Comparison of ENCODE assay signal across 11 mouse cellular contexts in the genomic region with DNA sequence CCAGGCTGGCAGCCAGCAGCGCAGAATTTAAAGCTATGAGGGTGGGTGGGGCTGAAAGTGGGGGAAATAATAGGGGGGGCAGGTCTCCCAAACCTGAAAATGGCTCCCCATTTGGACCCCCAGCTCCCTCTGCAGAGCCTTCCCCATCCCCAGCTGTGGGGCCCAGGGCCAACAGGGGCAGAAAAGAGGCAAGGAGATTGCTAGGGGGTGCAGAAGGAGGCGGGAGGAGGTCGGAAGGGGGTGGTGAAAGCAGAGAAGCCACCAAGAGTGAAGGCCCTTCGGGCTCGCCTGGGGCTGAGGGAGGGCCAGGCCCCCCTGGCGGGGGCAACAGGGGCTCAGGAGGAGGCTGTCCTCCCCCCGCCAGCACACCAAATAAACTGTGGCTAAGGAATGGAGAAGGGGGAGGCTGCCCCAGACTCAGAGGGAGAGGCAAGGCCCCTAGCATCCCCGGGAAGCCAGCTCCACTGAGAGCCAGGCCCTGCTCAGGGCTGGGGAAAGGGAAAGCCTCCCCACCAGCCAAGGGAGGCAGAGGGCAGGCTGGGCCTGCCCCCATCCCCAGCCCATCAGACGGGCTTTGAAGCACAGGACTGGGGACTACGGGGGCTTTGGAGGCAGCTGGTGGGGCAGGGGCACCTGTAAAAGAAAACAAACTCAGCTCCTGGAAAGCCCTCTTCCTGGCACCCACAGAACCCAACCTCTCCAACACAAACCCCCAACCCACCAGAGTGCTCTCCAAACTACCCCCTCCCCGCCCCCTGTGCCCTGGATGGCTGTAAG. TPM values are rescaled to one million over a fixed set of nuclear protein-coding genes. Genes with fewer than 3 reads are reported as not detected.
A peak's percentile ranks its signal among the peaks of the same experiment; 100 is the strongest.
DNase-seq lines count a peak whose midpoint lies in the region; ATAC-seq and TF ChIP-seq lines count a peak whose summit lies in the region.
"Had no signal": no experiment of that assay in that cellular context is flagged by ENCODE, and none has a peak within 500 bp of the region (broad histone marks: within the 10 kb centered on the region; RNA-seq: fewer than 3 reads in every experiment).

No protein-coding gene starts in this region.

- no peaks in the 10 kb centered on the region for H3K9me3 ChIP-seq in forebrain, embryonic 10.5 days
- H3K9me3 ChIP-seq in forebrain, postnatal 0 days (ENCODE audit: low read length), result no peaks in the 10 kb centered on the region
- no peaks in the 10 kb centered on the region for H3K9me3 ChIP-seq in kidney, embryonic 15.5 days (replicated peaks)
- H3K9me3 ChIP-seq in E14TG2a.4 (ENCODE audit: low read length), result no peaks in the 10 kb centered on the region
- no peaks in the 10 kb centered on the region for H3K9me3 ChIP-seq in embryonic facial prominence, embryonic 15.5 days (replicated peaks)

- no peaks in the 10 kb centered on the region for H3K27me3 ChIP-seq in forebrain, embryonic 10.5 days (ENCODE audit: poor library complexity, severe bottlenecking)
- H3K27me3 ChIP-seq in forebrain, postnatal 0 days (ENCODE audit: insufficient read depth, low read length), result no peaks in the 10 kb centered on the region
- H3K27me3 ChIP-seq in kidney, embryonic 15.5 days, result no peaks in the 10 kb centered on the region
- H3K27me3 ChIP-seq in E14TG2a.4 (ENCODE audit: insufficient read depth, low read length), result no peaks in the 10 kb centered on the region
- no peaks in the 10 kb centered on the region for H3K27me3 ChIP-seq in embryonic facial prominence, embryonic 15.5 days

- peak overlapping the region; percentile 97 for H3K27ac ChIP-seq in forebrain, embryonic 10.5 days
- no peak overlapping the region for H3K27ac ChIP-seq in forebrain, postnatal 0 days (ENCODE audit: low read depth, low read length)
- no peak overlapping the region for H3K27ac ChIP-seq in kidney, embryonic 15.5 days
- H3K27ac ChIP-seq in embryonic facial prominence, embryonic 15.5 days (replicated peaks), result no peak overlapping the region

- 79% methylated on average over 11 of the region's 11 CpGs for WGBS in forebrain, embryonic 10.5 days
- WGBS in forebrain, postnatal 0 days, result 73% methylated on average over 11 of the region's 11 CpGs
- 75% methylated on average over 11 of the region's 11 CpGs for WGBS in kidney, embryonic 15.5 days
- WGBS in embryonic facial prominence, embryonic 15.5 days, result 72% methylated on average over 11 of the region's 11 CpGs

- H3K4me2 ChIP-seq in forebrain, postnatal 0 days (ENCODE audit: low read depth), result no peak overlapping the region
- no peak overlapping the region for H3K4me2 ChIP-seq in kidney, embryonic 15.5 days
- H3K4me2 ChIP-seq in embryonic facial prominence, embryonic 15.5 days (replicated peaks), result no peak overlapping the region

- no peak for TF ChIP-seq CTCF in forebrain, postnatal 0 days (IDR thresholded peaks at IDR 0.05; ENCODE audit: low read depth)
- TF ChIP-seq CTCF in E14TG2a.4 (conservative IDR thresholded peaks at IDR 0.05; ENCODE audit: low read length), result no peak

- H3K36me3 ChIP-seq in forebrain, embryonic 10.5 days (replicated peaks), result peaks cover 78% of the 10 kb centered on the region
- peaks cover 66% of the 10 kb centered on the region for H3K36me3 ChIP-seq in forebrain, postnatal 0 days (ENCODE audit: insufficient read depth)
- peaks cover 76% of the 10 kb centered on the region for H3K36me3 ChIP-seq in kidney, embryonic 15.5 days
- H3K36me3 ChIP-seq in E14TG2a.4 (ENCODE audit: insufficient read depth, low read length), result peaks cover 79% of the 10 kb centered on the region
- peaks cover 76% of the 10 kb centered on the region for H3K36me3 ChIP-seq in embryonic facial prominence, embryonic 15.5 days

- peak overlapping the region; percentile 79 for H3K4me3 ChIP-seq in forebrain, embryonic 10.5 days
- no peak overlapping the region for H3K4me3 ChIP-seq in forebrain, postnatal 0 days (ENCODE audit: low read depth, low read length)
- H3K4me3 ChIP-seq in kidney, embryonic 15.5 days (replicated peaks), result no peak overlapping the region
- peak overlapping the region; percentile 35 for H3K4me3 ChIP-seq in E14TG2a.4 (replicated peaks; ENCODE audit: low read length)
- no peak overlapping the region for H3K4me3 ChIP-seq in embryonic facial prominence, embryonic 15.5 days (replicated peaks)

- H3K9ac ChIP-seq in forebrain, postnatal 0 days, result no peak overlapping the region
- 0 out of 2 replicates have a peak overlapping the region, but pooled peaks have one; percentile 36 for H3K9ac ChIP-seq in kidney, embryonic 15.5 days
- H3K9ac ChIP-seq in embryonic facial prominence, embryonic 15.5 days, result peak overlapping the region; percentile 12; the same call in 1 of the 2 replicates

- ATAC-seq in forebrain, postnatal 0 days, result no peak
- ATAC-seq in kidney, embryonic 15.5 days (replicated peaks; ENCODE audit: low FRiP score), result no peak
- ATAC-seq in embryonic facial prominence, embryonic 15.5 days (ENCODE audit: insufficient number of reproducible peaks, low FRiP score, low TSS enrichment, low read depth), result no peak

- H3K4me1 ChIP-seq in forebrain, embryonic 10.5 days, result peaks cover 50% of the 10 kb centered on the region
- H3K4me1 ChIP-seq in forebrain, postnatal 0 days (ENCODE audit: insufficient read depth), result peaks cover 13% of the 10 kb centered on the region; the same call in 1 of the 2 replicates
- H3K4me1 ChIP-seq in kidney, embryonic 15.5 days, result peaks cover 45% of the 10 kb centered on the region
- peaks cover 90% of the 10 kb centered on the region for H3K4me1 ChIP-seq in E14TG2a.4 (replicated peaks; ENCODE audit: low read depth, low read length)
- peaks cover 46% of the 10 kb centered on the region for H3K4me1 ChIP-seq in embryonic facial prominence, embryonic 15.5 days

- no peak for DNase-seq in forebrain, embryonic 10.5 days (ENCODE audit: extremely low spot score, low spot score)
- DNase-seq in forebrain, postnatal 0 days, result no peak
- no peak for DNase-seq in kidney, postnatal 4 days
- DNase-seq in layer of hippocampus, postnatal 36 days, result no peak
- DNase-seq in thymus, postnatal 10 days (ENCODE audit: low spot score in 2 of 2), result no peak
- DNase-seq: embryo, embryonic 11 days; liver; thymus, postnatal 36 days had no signal

RNA-seq across cellular contexts. Expression of gene Mbd6, which starts 3.9 kb away (rescaled TPM):
- polyA plus RNA-seq in forebrain, embryonic 10.5 days (2016; fragmentation: Nextera tagmentation; extraction: Ambion mirVana), result 9.1 and 11.4 TPM in 2 replicates
- total RNA-seq in forebrain, postnatal 0 days (2014; rRNA removed), result 5.9 and 9.4 TPM in 2 replicates
- 4.1 and 4.8 TPM in 2 replicates for polyA plus RNA-seq in forebrain, postnatal 0 days (2015; fragmentation: Nextera tagmentation; extraction: Ambion mirVana)
- 15.9 and 16.1 TPM in 2 replicates for polyA plus RNA-seq in kidney, embryonic 15.5 days (2015; fragmentation: Nextera tagmentation; extraction: Ambion mirVana)
- 19.6 and 20.8 TPM in 2 replicates for polyA plus RNA-seq in embryonic facial prominence, embryonic 15.5 days (2015; fragmentation: Nextera tagmentation; extraction: Ambion mirVana)
- 10 to 100 TPM; 36.5 to 52.5 TPM for total RNA-seq in layer of hippocampus, postnatal 36 days (2021)

RNA-seq across cellular contexts. Expression of gene Dctn2, which starts 18.7 kb away (rescaled TPM):
- 192 and 206 TPM in 2 replicates for polyA plus RNA-seq in forebrain, embryonic 10.5 days (2016; fragmentation: Nextera tagmentation; extraction: Ambion mirVana)
- 272 and 300 TPM in 2 replicates for total RNA-seq in forebrain, postnatal 0 days (2014; rRNA removed)
- 332 and 343 TPM in 2 replicates for polyA plus RNA-seq in forebrain, postnatal 0 days (2015; fragmentation: Nextera tagmentation; extraction: Ambion mirVana)
- polyA plus RNA-seq in kidney, embryonic 15.5 days (2015; fragmentation: Nextera tagmentation; extraction: Ambion mirVana), result 169 and 189 TPM in 2 replicates
- 206 and 212 TPM in 2 replicates for polyA plus RNA-seq in embryonic facial prominence, embryonic 15.5 days (2015; fragmentation: Nextera tagmentation; extraction: Ambion mirVana)
- 100 to 1,000 TPM; 254 to 258 TPM for total RNA-seq in layer of hippocampus, postnatal 36 days (2021)

RNA-seq across cellular contexts. Expression of gene Kif5a, which starts 21.8 kb away (rescaled TPM):
- 6.6 and 7.9 TPM in 2 replicates for polyA plus RNA-seq in forebrain, embryonic 10.5 days (2016; fragmentation: Nextera tagmentation; extraction: Ambion mirVana)
- 210 and 223 TPM in 2 replicates for total RNA-seq in forebrain, postnatal 0 days (2014; rRNA removed)
- 62.0 and 84.0 TPM in 2 replicates for polyA plus RNA-seq in forebrain, postnatal 0 days (2015; fragmentation: Nextera tagmentation; extraction: Ambion mirVana)
- 1.1 and 1.9 TPM in 2 replicates for polyA plus RNA-seq in kidney, embryonic 15.5 days (2015; fragmentation: Nextera tagmentation; extraction: Ambion mirVana)
- polyA plus RNA-seq in embryonic facial prominence, embryonic 15.5 days (2015; fragmentation: Nextera tagmentation; extraction: Ambion mirVana), result 6.9 and 7.6 TPM in 2 replicates
- 100 to 1,000 TPM; 715 to 742 TPM for total RNA-seq in layer of hippocampus, postnatal 36 days (2021)

RNA-seq across cellular contexts. Expression of gene Mars, which starts 26.7 kb away (rescaled TPM):
- 191 and 202 TPM in 2 replicates for polyA plus RNA-seq in forebrain, embryonic 10.5 days (2016; fragmentation: Nextera tagmentation; extraction: Ambion mirVana)
- 86.4 and 94.4 TPM in 2 replicates for total RNA-seq in forebrain, postnatal 0 days (2014; rRNA removed)
- 95.9 and 98.6 TPM in 2 replicates for polyA plus RNA-seq in forebrain, postnatal 0 days (2015; fragmentation: Nextera tagmentation; extraction: Ambion mirVana)
- 120 and 127 TPM in 2 replicates for polyA plus RNA-seq in kidney, embryonic 15.5 days (2015; fragmentation: Nextera tagmentation; extraction: Ambion mirVana)
- polyA plus RNA-seq in embryonic facial prominence, embryonic 15.5 days (2015; fragmentation: Nextera tagmentation; extraction: Ambion mirVana), result 101 and 105 TPM in 2 replicates
- 10 to 100 TPM; 56.1 to 56.4 TPM for total RNA-seq in layer of hippocampus, postnatal 36 days (2021)

RNA-seq across cellular contexts. Expression of gene Arhgap9, which starts 36.9 kb away (rescaled TPM):
- 1.5 and 1.7 TPM in 2 replicates for polyA plus RNA-seq in forebrain, embryonic 10.5 days (2016; fragmentation: Nextera tagmentation; extraction: Ambion mirVana)
- 0.52 and 0.69 TPM in 2 replicates for total RNA-seq in forebrain, postnatal 0 days (2014; rRNA removed)
- polyA plus RNA-seq in forebrain, postnatal 0 days (2015; fragmentation: Nextera tagmentation; extraction: Ambion mirVana), result 0.81 and 0.99 TPM in 2 replicates
- polyA plus RNA-seq in kidney, embryonic 15.5 days (2015; fragmentation: Nextera tagmentation; extraction: Ambion mirVana), result 3.1 and 3.3 TPM in 2 replicates
- 5.1 and 5.2 TPM in 2 replicates for polyA plus RNA-seq in embryonic facial prominence, embryonic 15.5 days (2015; fragmentation: Nextera tagmentation; extraction: Ambion mirVana)
- total RNA-seq in layer of hippocampus, postnatal 36 days (2021), result 1 to 10 TPM in 1 of 2 experiments, under 1 TPM in 1; 0.86 to 1.0 TPM

Comparison
In these comparisons a context has a peak if more than half of its experiments do, and no peak if none do; other contexts are left out.
1. H3K4me3 ChIP-seq: peak in forebrain, embryonic 10.5 days (single experiment) and E14TG2a.4 (single experiment); none in forebrain, postnatal 0 days (single experiment), kidney, embryonic 15.5 days (single experiment) and embryonic facial prominence, embryonic 15.5 days (single experiment).